Comparison of ENCODE assay signal across 16 mouse cellular contexts in genomic region chr10:117172069-117172468, GRCm38 (mm10). TPM values are rescaled to one million over a fixed set of nuclear protein-coding genes. Genes with fewer than 3 reads are reported as not detected.
DNase-seq lines count a peak whose midpoint lies in the region; TF ChIP-seq lines count a peak whose summit lies in the region.
"Had no signal": no experiment of that assay in that cellular context is flagged by ENCODE, and none has a peak within 500 bp of the region (broad histone marks: within the 10 kb centered on the region; RNA-seq: fewer than 3 reads in every experiment).

No protein-coding gene starts in this region.

- intact Hi-C loops in heart, postnatal 36 days (cut with DNase I): no loop called here

- peak; percentile 10 for DNase-seq in adrenal gland, adult 2 months
- DNase-seq in adrenal gland, postnatal 4 days (ENCODE audit: low spot score in 2 of 2): no peak
- peak; percentile 27 for DNase-seq in kidney, postnatal 14 days
- DNase-seq in kidney, adult 2 months: no peak
- peak; percentile 33 for DNase-seq in 3T3-L1 (ENCODE audit: low read depth, low spot score)
- peak; percentile 33 for DNase-seq in lung, postnatal 14 days
- no peak for DNase-seq in ovary, postnatal 14 days (ENCODE audit: low spot score)
- DNase-seq in heart, postnatal 36 days: no peak
- DNase-seq: cerebellum, adult 18-20 months; gastrocnemius, postnatal 14 days; heart, adult 2 months; liver had no signal

- TF ChIP-seq POLR2A in kidney, adult 2 months (IDR thresholded peaks at IDR 0.05; ENCODE audit: low read depth, low read length): no peak

- H3K27me3 ChIP-seq in kidney, adult 2 months (replicated peaks; ENCODE audit: control insufficient read depth, insufficient read depth, low read length): no peaks in the 10 kb centered on the region
- H3K27me3 ChIP-seq: embryonic facial prominence, embryonic 13.5 days; heart, embryonic 15.5 days had no signal

- H3K36me3 ChIP-seq in kidney, adult 2 months (ENCODE audit: control insufficient read depth, insufficient read depth, low read length): no peaks in the 10 kb centered on the region
- H3K36me3 ChIP-seq: embryonic facial prominence, embryonic 13.5 days; forebrain, embryonic 10.5 days; heart, embryonic 15.5 days had no signal

- H3K27ac ChIP-seq in kidney, adult 2 months (ENCODE audit: insufficient read depth, low read depth, low read length): no peak overlapping the region
- H3K27ac ChIP-seq: embryonic facial prominence, embryonic 13.5 days; forebrain, embryonic 10.5 days; heart, adult 2 months; heart, embryonic 15.5 days; macrophage had no signal

- H3K4me3 ChIP-seq in kidney, adult 2 months (ENCODE audit: insufficient read depth, low read depth, low read length): no peak overlapping the region
- H3K4me3 ChIP-seq: embryonic facial prominence, embryonic 13.5 days; forebrain, embryonic 10.5 days; heart, adult 2 months; heart, embryonic 15.5 days had no signal

- 47% methylated on average over 3 of the region's 3 CpGs for WGBS in kidney, adult 2 months

- no peak for TF ChIP-seq CTCF in kidney, adult 2 months (conservative IDR thresholded peaks at IDR 0.05; ENCODE audit: insufficient read depth, insufficient read length, low read depth, low read length)

- no peaks in the 10 kb centered on the region for H3K4me1 ChIP-seq in kidney, adult 2 months (ENCODE audit: control insufficient read depth, insufficient read depth, low read length)

RNA-seq across cellular contexts. Expression of gene Frs2, which starts 23.7 kb away (rescaled TPM):
- 10 to 100 TPM; 21.4 to 28.1 TPM for total RNA-seq in adrenal gland, adult 2 months (2021)
- polyA plus RNA-seq in adrenal gland, adult 2 months (2012; rRNA removed): 4.6 and 5.6 TPM in 2 replicates
- total RNA-seq in adrenal gland, postnatal 4 days (2021): 10 to 100 TPM; 37.5 to 39.2 TPM
- 13.0 and 13.2 TPM in 2 replicates for polyA plus RNA-seq in kidney, adult 2 months (2012; rRNA removed)
- 10 to 100 TPM; 16.2 to 17.7 TPM for total RNA-seq in heart, postnatal 36 days (2021)

RNA-seq across cellular contexts. Expression of gene Yeats4, which starts 52.2 kb away (rescaled TPM):
- 10 to 100 TPM; 43.0 to 47.3 TPM for total RNA-seq in adrenal gland, adult 2 months (2021)
- polyA plus RNA-seq in adrenal gland, adult 2 months (2012; rRNA removed): 29.1 and 35.7 TPM in 2 replicates
- 10 to 100 TPM; 53.2 to 57.6 TPM for total RNA-seq in adrenal gland, postnatal 4 days (2021)
- 18.0 and 21.8 TPM in 2 replicates for polyA plus RNA-seq in kidney, adult 2 months (2012; rRNA removed)
- 10 to 100 TPM; 28.3 to 28.8 TPM for total RNA-seq in heart, postnatal 36 days (2021)

Comparison
In these comparisons a context has a peak if more than half of its experiments do, and no peak if none do; other contexts are left out.
1. DNase-seq: peak in adrenal gland, adult 2 months (single experiment), kidney, postnatal 14 days (single experiment), 3T3-L1 (single experiment) and lung, postnatal 14 days (single experiment); none in adrenal gland, postnatal 4 days (0 of 2), kidney, adult 2 months (single experiment), ovary, postnatal 14 days (single experiment) and heart, postnatal 36 days (0 of 2).